Mouse (Mus musculus) neural tube, embryonic 12.5 days (tissue): ENCODE measurements at regions not wholly inside any gene's neighbourhood (a gene's known extent, or its start where the extent isn't known, plus 50 kb on each side); places are given as distances from the start of the nearest gene placed in this dataset. TPM values are rescaled to one million over a fixed set of nuclear protein-coding genes. Genes with fewer than 3 reads are reported as not detected.
"Not testable (repeated sequence)": the region's sequence is repeated elsewhere in the genome, so short reads cannot be mapped to it uniquely, and the experiment has no call there.

Source experiments
- ATAC-seq: fragments of 200-750 bp; cut with Nextera tagmentation; 2 replicates; pipeline ENCODE4 v1.8.0; 2017; ENCODE audit warnings: low read depth, mild to moderate bottlenecking, moderate TSS enrichment, moderate library complexity; ENCODE audit not compliant: low FRiP score
- H3K27ac ChIP-seq: fragments of 300-500 bp; sonication (generic); 2 replicates; pipeline ENCODE4 v1.5.1; 2016
- H3K27me3 ChIP-seq: fragments of 300-500 bp; sonication (generic); replicated peaks from 2 replicates; pipeline ENCODE4 v1.6.1; 2016; ENCODE audit warnings: mild to moderate bottlenecking
- H3K36me3 ChIP-seq: fragments of 300-500 bp; sonication (generic); 2 replicates; pipeline ENCODE4 v1.6.1; 2016; ENCODE audit warnings: mild to moderate bottlenecking
- H3K4me1 ChIP-seq: fragments of 300-500 bp; sonication (generic); 2 replicates; pipeline ENCODE4 v1.6.1; 2016
- H3K4me2 ChIP-seq: fragments of 300-500 bp; sonication (generic); replicated peaks from 2 replicates; pipeline ENCODE4 v1.6.1; 2016; ENCODE audit warnings: mild to moderate bottlenecking
- H3K4me3 ChIP-seq: fragments of 300-500 bp; sonication (generic); 2 replicates; pipeline ENCODE4 v1.5.1; 2016
- H3K9ac ChIP-seq: fragments of 300-500 bp; sonication (generic); 2 replicates; pipeline ENCODE4 v1.6.1; 2016; ENCODE audit warnings: mild to moderate bottlenecking
- H3K9me3 ChIP-seq: fragments of 300-500 bp; sonication (generic); 2 replicates; pipeline ENCODE4 v1.6.1; 2016; ENCODE audit warnings: mild to moderate bottlenecking
- WGBS: fragments of 180-500 bp; shearing (Covaris S2); methylation state at CpG from one replicate; pipeline ENCODE4 v1.1.7; 2016; 5-methylcytosine and 5-hydroxymethylcytosine counted together
- microRNA-seq: library from miRNA; unstranded; fragments of <30 nt; microRNA quantifications from one replicate; pipeline ENCODE4, GENCODE M21; 2017

DNA sequence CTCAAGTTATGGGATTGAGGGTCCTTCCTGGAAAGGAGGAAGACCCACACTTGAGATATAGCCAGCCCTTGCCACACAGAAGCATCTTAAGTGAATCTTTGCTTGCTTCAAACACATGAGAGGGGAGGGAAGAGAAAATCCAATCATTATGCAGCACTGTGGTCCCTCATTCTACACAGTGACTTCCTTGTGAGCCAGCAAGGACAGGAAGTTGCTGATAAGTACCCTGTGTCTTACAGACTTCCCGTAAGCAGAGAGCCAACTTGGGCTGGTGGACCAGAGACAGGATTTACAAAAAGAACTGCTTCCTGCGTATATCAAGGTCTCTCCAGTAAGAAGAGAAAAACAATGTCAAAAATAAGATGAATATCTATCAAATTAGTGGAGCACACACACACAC is 78.1 kb upstream of the Xcl1 start:
- H3K4me3 ChIP-seq: no peak overlapping the region
- H3K27me3 ChIP-seq: no peaks in the 10 kb centered on the region
- H3K9ac ChIP-seq: no peak overlapping the region
- no peak overlapping the region for H3K27ac ChIP-seq
- no peak overlapping the region for H3K4me2 ChIP-seq
- H3K9me3 ChIP-seq: no peaks in the 10 kb centered on the region
- no peak for ATAC-seq
- WGBS: 88% methylated on average over 2 of the region's 2 CpGs
- no peaks in the 10 kb centered on the region for H3K36me3 ChIP-seq
- H3K4me1 ChIP-seq: no peaks in the 10 kb centered on the region

DNA sequence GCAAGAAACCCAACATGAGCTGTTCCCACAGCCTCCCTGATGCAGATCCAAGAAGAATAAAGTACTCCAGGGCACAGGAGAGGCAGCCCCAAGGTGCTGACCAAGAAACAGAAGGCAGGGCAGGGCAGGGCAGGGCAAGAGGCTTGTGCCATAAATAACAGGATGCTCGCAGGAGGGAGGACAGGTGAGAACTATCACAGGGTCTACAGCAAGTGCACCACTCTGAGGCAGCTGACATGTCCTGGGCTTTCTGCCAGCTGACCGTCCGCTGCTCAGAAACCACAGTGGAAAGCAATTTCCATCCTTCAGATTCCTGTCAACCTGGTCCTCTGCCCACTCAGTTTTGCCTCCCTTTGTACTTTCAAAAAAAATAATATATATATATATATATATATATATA is 77.0 kb upstream of the Xcl1 start:
- 84% methylated on average over 3 of the region's 3 CpGs for WGBS
- Histone ChIP-seq H3K4me1 (no peaks in the 10 kb centered on the region), H3K4me3 (no peak overlapping the region), H3K9ac (no peak overlapping the region), H3K36me3 (no peaks in the 10 kb centered on the region), H3K4me2 (no peak overlapping the region), H3K9me3 (no peaks in the 10 kb centered on the region), H3K27me3 (no peaks in the 10 kb centered on the region), H3K27ac (no peak overlapping the region)
- no peak for ATAC-seq

GRCm38 (mm10) chr1:164999515-164999914 is 64.2 kb upstream of the Xcl1 start:
- Histone ChIP-seq H3K4me3 (no peak overlapping the region), H3K36me3 (no peaks in the 10 kb centered on the region), H3K27ac (no peak overlapping the region), H3K27me3 (no peaks in the 10 kb centered on the region), H3K9me3 (no peaks in the 10 kb centered on the region), H3K4me2 (no peak overlapping the region), H3K9ac (no peak overlapping the region), H3K4me1 (no peaks in the 10 kb centered on the region)
- WGBS: 61% methylated on average over 10 of the region's 10 CpGs
- ATAC-seq: peak; percentile 79

GRCm38 (mm10) chr1:164998621-164999020 is 63.3 kb upstream of the Xcl1 start:
- WGBS: 80% methylated on average over 3 of the region's 3 CpGs
- Histone ChIP-seq H3K4me1 (no peaks in the 10 kb centered on the region), H3K36me3 (no peaks in the 10 kb centered on the region), H3K9me3 (no peaks in the 10 kb centered on the region), H3K4me3 (no peak overlapping the region), H3K27me3 (no peaks in the 10 kb centered on the region), H3K9ac (no peak overlapping the region), H3K4me2 (no peak overlapping the region), H3K27ac (no peak overlapping the region)
- ATAC-seq: no peak

DNA sequence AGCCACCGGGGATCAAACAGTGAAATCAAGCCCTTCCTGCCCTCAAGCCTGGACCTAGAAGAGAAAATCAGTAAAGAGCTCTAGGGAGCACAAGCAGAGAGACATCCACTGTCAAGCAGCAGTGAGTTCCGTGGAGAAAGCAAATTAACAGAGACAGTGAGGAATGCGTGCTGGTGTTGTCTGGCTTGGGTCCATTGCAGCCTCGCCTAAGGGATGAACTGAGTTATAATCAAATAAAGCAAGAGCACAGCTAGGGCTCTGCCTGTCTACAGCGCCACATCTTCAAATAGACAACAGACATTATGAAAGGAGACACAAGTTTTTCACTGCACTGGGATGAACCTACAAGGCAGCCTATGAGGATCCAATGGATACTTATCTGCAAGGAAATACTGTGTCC is 62.3 kb upstream of the Xcl1 start:
- Histone ChIP-seq H3K27me3 (no peaks in the 10 kb centered on the region), H3K4me3 (no peak overlapping the region), H3K36me3 (no peaks in the 10 kb centered on the region), H3K27ac (no peak overlapping the region), H3K4me1 (no peaks in the 10 kb centered on the region), H3K4me2 (no peak overlapping the region), H3K9ac (no peak overlapping the region), H3K9me3 (no peaks in the 10 kb centered on the region)
- ATAC-seq: no peak
- 70% methylated on average over 5 of the region's 5 CpGs for WGBS

DNA sequence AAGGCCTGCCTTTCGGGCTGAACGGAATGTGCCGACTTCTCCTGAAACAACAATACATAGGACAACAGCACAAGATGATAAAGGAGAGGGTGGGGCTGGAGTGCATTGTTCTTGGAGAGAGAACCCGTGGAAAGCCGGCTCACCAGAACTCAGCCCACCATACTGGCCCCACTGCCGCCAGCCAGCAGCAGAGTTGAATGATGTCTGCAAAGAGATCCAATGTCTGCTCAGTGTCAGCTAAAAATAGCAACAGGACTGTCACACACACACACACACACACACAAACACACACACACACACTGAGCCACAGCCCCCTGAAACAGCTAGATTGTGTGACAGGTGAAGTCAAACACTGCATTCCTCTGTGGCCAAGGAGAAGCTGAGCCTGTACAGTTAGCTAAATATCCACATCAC is 58.9 kb upstream of the Xcl1 start:
- Histone ChIP-seq H3K9me3 (no peaks in the 10 kb centered on the region), H3K36me3 (no peaks in the 10 kb centered on the region), H3K27me3 (no peaks in the 10 kb centered on the region), H3K9ac (no peak overlapping the region), H3K4me1 (no peaks in the 10 kb centered on the region), H3K4me2 (no peak overlapping the region), H3K4me3 (no peak overlapping the region), H3K27ac (no peak overlapping the region)
- ATAC-seq: no peak
- WGBS: 13% methylated on average over 6 of the region's 6 CpGs

GRCm38 (mm10) chr1:164993175-164993875 is 58.0 kb upstream of the Xcl1 start:
- not testable (repeated sequence) for H3K9me3 ChIP-seq, H3K4me2 ChIP-seq, H3K9ac ChIP-seq, ATAC-seq, H3K36me3 ChIP-seq, H3K4me1 ChIP-seq, H3K27ac ChIP-seq, H3K4me3 ChIP-seq, H3K27me3 ChIP-seq

DNA sequence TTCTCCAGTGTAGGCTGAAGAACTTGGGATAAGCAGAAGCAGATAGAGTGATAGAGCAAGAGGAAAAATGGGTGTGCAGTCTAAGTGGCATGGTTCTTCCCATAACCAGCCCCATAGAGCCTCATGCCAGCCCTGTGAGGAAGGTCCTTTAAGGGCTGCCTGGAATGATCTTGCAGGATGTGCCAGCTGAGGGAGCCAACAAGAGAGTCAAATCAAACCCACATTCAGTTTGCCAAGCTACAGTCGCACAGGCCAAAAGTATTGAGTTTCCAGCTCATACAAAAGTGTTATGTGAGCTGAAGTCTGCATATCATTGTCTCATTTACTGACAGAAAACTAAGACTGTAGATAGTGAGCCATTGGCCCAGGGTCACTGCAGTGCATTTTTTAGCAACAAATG is 53.7 kb upstream of the Xcl1 start:
- Histone ChIP-seq H3K27ac (no peak overlapping the region), H3K27me3 (no peaks in the 10 kb centered on the region), H3K9ac (no peak overlapping the region), H3K9me3 (no peaks in the 10 kb centered on the region; the same call in 1 of the 2 replicates), H3K4me2 (no peak overlapping the region), H3K4me1 (no peaks in the 10 kb centered on the region), H3K36me3 (no peaks in the 10 kb centered on the region), H3K4me3 (no peak overlapping the region)
- no peak for ATAC-seq
- WGBS: 95% methylated on average over 1 of the region's 1 CpGs

DNA sequence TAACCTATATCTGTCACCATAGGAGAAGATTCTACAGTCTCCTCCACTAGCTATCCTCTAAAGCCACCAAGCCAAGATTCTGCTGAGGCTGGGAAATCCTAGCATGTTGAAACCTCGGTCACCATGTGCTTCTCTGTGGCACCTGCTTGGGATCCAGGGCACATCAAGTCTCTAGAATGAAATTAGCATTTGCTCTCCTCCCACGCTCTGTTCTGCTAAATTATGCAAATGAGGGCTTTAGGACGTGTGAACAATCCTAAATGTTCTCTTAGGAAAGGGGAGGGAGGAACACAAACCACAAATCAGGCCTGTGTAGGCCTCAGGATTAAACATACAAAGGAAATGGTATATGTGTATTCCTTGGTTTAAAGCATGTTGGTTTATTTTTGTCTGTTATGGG is 52.9 kb upstream of the Xcl1 start:
- ATAC-seq: peak; percentile 80
- 36% methylated on average over 3 of the region's 3 CpGs for WGBS
- Histone ChIP-seq H3K9ac (no peak overlapping the region), H3K27me3 (no peaks in the 10 kb centered on the region), H3K9me3 (no peaks in the 10 kb centered on the region; the same call in 1 of the 2 replicates), H3K36me3 (no peaks in the 10 kb centered on the region), H3K4me3 (no peak overlapping the region), H3K4me2 (no peak overlapping the region), H3K27ac (no peak overlapping the region), H3K4me1 (no peaks in the 10 kb centered on the region)

- H3K4me1 ChIP-seq, H3K27ac ChIP-seq, H3K9me3 ChIP-seq, ATAC-seq, H3K36me3 ChIP-seq, H3K4me2 ChIP-seq, H3K9ac ChIP-seq, H3K4me3 ChIP-seq, H3K27me3 ChIP-seq: not testable (repeated sequence)
- WGBS: 96% methylated on average over 21 of the region's 21 CpGs
Measured at GRCm38 (mm10) chr1:164985521-164985920, 50.2 kb upstream of the Xcl1 start.

Small RNA genes in the stretch of these regions (microRNA-seq; reads per million reads assigned to microRNA genes)
- not detected for gene Gm26042
